Mouse (Mus musculus) lung, postnatal 14 days (tissue): ENCODE measurements around the gene Ispd.

Source experiments
- DNase-seq: peaks from one replicate; pipeline ENCODE4 v3.0.0; 2021

Ispd gene

DNA sequence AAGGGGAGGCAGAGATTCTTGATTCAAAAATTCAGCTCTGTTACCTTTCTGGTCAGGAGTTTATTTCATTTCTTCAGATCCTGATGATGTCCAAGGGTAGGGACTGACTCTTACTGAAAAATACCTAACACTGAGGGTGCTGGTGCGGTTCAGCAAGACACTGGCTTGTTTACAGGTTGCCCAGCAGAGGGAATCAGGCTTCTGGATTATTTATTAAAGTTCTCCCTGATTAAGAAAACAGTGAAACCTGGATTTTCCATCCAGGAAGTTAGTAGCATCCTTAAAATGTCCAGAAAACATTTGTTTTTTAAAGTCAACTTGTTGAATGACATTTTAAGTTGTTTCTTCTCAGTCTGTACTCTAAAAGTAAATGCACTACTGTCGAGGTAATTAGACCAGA, 337.2 kb downstream of the Ispd start:
- no peak for DNase-seq

DNA sequence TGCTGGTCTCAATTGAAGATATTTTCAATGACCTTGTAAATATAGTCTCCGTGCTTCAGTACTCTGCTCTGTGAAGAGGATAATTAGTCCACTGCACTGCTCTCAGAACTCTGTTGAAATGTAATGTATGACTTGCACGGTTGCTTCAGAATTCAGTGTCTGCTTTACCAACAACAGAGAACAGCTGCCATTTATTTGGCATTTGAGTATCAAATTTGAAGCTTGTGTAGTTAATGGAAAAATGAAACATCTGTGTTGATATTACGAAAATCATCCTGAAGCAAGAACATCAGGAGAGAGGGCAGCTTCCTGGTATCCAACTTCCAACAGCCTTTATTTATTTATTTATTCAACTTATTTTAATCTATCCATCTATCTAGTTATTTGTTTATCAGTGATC, 337.8 kb downstream of the Ispd start:
- DNase-seq = no peak

DNA sequence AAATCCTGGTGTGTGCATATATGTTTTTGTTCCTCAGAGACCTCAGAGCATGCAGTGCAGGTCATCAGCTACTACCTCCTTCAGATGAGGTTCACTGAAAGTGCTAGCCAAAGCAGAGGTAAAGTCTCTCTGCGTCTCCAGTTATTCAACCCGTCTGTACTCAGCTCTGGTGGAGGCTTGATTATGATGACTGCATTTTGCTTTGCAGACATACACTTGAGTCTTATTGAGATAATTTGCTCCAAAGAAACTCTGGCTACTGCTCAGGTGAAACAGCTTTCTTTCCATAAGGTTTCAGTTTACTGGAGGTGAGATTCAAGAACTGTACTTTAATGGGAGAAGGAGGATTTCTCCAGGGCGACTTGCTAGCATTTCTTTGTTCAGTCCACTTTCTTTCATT, 339.5 kb downstream of the Ispd start:
- no peak for DNase-seq

DNA sequence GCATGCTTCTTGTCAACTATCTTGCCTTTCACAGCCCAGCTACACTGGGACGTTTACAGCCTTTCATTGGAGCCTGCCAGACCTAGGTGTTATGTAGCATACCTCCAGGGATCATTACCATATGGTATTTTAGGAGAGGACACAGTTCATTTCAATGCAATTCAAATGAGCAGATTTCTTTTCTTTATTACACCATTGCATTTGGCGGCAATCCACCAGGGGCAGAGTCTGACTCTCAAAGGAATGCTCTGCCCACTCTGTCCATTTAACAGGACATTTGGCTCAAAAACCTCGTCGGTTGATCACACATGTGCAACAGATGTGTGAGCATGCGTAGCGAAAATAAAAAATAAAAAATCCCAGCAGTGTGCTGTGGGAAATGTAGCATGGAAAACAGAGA, 340.0 kb downstream of the Ispd start:
- peak; percentile 22 for DNase-seq

DNA sequence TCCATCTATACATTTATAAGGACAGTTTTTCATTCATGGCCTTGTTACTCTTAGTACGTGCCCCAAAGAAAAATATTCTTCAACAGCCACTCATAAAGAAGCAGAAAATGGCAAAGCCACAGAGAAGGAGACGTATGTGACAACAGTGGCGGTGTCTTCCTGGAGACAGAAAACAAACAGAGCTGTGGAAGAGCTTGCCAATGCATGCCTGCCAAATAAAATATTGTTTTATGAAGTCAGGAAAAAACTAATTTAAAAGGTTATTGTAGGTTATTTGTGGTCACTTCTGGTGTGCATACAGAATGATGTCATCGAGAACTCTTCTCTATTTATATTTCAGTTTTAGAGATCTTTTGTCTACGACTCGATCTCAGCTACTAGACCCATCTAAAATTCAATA, 341.5 kb downstream of the Ispd start:
- no peak for DNase-seq

DNA sequence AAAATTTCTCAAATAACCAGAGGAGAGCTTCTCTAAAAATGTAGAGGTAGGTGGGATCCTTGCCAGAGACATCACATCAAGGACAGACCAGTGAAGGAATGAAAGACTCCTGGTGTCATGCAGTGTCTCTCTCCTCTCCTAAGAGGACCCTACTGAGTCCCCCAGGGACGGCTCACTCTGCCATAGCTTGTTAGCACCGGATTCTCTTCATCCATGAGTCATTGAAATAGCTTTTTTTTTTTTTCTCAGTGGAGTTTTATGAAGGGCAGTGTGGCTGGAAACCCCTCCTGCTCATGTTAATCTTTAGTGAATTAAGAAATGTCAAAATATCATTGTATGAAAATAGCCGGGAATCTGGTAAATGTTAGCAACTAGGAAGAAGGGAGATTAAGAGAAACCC, 342.1 kb downstream of the Ispd start:
- no peak for DNase-seq

DNA sequence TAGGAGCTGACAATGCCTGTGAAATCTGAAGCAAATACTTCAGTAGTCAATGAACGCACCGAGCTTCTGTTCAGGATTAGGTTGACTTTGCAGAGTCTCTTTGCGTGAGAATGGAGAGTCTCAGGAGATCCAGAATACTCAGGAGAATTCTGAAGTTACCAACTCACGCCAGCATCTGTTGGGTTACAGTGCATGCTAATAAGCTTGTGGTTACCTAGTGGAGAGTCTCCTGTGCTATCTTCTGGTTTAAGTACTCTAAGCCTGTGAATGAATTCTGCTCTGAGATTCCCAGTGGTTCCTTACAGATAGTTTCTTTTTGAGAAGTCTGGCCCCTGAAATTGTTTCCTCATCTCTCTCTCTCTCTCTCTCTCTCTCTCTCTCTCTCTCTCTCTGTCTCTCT, 343.0 kb downstream of the Ispd start:
- DNase-seq = no peak

DNA sequence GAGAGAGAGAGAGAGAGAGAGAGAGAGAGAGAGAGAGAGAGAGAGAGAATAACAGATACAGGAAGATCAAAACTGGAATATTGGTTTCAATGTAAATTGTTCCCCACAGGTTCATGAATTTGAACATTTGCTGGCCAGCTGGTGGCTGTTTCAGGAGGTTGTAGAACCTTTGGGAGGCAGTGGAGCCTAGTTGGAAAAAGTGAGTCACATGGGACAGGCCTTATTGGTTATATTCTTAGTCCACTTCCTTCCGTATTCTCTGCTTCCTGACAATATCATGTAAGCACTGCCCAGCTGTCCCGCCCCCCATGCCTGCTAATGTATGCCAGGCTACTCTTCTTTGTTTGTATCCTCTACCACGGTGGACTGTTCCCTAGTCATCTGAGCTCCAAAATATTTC, 344.0 kb downstream of the Ispd start:
- no peak for DNase-seq

DNA sequence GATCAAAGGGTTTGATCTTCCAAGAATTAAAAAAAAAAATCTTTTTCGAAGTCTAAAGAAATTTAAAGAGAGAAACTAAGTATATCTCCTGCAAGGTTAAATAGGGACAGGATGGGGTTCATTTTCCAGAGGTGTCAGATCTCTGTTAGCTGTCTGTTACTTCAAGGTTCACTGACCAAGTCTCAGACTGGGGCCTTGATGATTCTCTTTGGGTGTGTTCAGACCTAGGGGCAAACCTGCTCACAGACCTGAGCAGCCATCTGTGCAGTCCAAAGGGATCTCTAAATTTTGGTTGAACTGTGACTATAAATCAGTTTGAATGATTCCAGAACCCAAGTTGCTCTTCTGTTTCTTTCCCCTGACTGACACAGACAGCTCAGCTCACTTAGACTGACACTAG, 344.8 kb downstream of the Ispd start:
- DNase-seq = no peak

DNA sequence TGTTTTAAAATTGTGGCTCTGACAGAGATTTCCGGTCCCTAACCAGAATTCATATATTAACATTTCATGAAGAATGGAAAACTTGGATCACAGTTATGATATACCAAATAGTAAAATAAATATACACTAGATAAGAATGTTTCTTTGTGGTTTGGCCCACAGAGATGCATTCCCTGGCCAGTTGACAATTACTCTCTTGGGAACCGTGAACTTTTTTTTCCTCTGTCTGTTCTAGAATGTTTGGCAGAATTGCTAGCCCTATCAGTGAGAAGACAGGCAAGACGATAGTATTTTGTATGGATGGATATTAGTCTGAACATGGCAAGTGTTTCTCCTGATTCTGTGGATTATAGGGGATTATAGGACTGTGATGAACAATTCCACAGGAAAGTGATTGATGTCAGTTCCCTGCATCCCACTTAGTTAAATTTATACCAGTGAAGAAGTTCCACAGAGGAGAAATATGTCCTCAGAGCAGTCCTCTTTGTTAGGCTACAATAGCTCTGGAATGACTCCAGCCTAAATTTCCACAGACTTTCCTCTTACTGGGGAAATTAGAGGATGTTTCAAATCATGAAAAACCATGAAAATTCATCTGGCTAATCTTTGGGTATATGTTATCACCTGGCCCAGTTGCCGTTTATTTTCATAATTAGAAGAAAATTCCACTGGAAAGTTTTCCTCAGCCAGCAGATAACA, 352.6 kb downstream of the Ispd start:
- DNase-seq = no peak
